Mouse (Mus musculus) spleen, adult 2 months (tissue): ENCODE results near the gene Trp53i13.
"Not testable (repeated sequence)": the region's sequence is repeated elsewhere in the genome, so short reads cannot be mapped to it uniquely, and the experiment has no call there.

Experiments
- CTCF ChIP-seq: fragments of 200-500 bp; IDR thresholded peaks from 2 replicates; pipeline ENCODE4 v1.5.1; 2011; ENCODE audit warnings: mild to moderate bottlenecking, inconsistent platforms; ENCODE audit not compliant: insufficient read depth, insufficient read length, insufficient replicate concordance; ENCODE audit errors: extremely low read depth
- POLR2A ChIP-seq: fragments of 200-500 bp; IDR thresholded peaks from 2 replicates; pipeline ENCODE4 v1.6.1; 2011; ENCODE audit warnings: low read depth, low read length, inconsistent platforms

- TF ChIP-seq CTCF, POLR2A: not testable (repeated sequence)
These were observed 12.6 kb upstream of the Trp53i13 start for GRCm38 (mm10) chr11:77528420-77528819.
